Mouse (Mus musculus) brain, adult 10 weeks (tissue): ENCODE measurements around the gene Myl12a. TPM values are rescaled to one million over a fixed set of nuclear protein-coding genes. Genes with fewer than 3 reads are reported as not detected.

ENCODE experiments used
- polyA plus RNA-seq: library from polyadenylated mRNA; stranded (reverse); fragments of 350-450 nt; fragmentation: Illumina TruSeq; extraction: RNeasy Lipid Tissue Mini Kit (QIAGEN cat#74804); gene quantifications from one replicate; pipeline ENCODE4 v1.2.3, GENCODE M21; 2015; ENCODE audit warnings: low read depth, low replicate concordance

Gene Myl12a
- 57.4 TPM for polyA plus RNA-seq

GRCm38 (mm10) chr17:71002744-71003094 is at the start of gene Myl12a:
Myl12a (minus strand) TSS chr17:71002878.

DNA sequence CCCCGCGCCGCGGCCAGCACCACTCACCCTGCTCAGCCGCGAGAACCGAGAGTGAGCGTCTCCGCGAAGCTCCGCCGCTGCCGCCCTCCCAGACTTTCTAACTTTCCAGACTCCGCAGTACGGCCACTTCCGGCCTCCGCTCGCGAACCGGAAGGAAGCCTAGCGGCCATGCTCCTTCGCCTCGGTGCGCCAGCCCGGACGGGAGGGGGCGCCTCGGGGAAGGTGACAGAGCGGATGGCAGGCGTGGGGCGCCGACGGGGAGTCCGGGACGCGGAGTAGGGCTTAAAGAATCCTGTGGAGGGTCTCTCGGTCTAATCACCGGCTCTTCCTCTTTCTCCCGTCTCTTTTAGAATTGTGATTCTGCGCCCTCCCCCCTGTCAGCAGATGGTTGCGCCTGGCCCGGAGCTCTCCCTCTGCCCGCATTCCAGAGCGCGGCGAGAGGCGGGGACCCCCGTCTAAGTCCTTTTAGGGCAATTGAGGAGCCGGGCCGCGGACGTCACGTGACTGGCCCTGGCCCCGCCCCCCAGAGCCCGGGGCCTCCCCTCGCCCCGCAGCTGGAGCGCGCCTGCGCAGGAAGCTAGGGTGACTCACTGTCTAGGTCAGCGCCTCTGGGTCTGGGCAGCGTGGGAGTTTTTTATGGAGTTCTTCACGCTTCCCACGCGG is 466 bp downstream of the Myl12a start, which contains the start of gene Myom1:
Myom1 (plus strand) TSS at position 553 of the 663 bp plus-strand sequence.

Other genes starting within 250 kb of the Myl12a start
- 1.3 TPM for gene Tgif1, start 149.3 kb downstream of the Myl12a start, polyA plus RNA-seq
- 2.4 TPM for gene Myom1, start 245 bp downstream of the Myl12a start, polyA plus RNA-seq
- 47.7 TPM for gene Lpin2, start 179.7 kb upstream of the Myl12a start, polyA plus RNA-seq